Mouse (Mus musculus) brain, embryonic 14.5 days (tissue): ENCODE data around the gene Ap4b1.

Experiments used
- CTCF ChIP-seq: fragments of 200-500 bp; IDR thresholded peaks from 2 replicates; pipeline ENCODE4 v1.5.1; 2012; ENCODE audit warnings: inconsistent platforms, mild to moderate bottlenecking, moderate library complexity, borderline replicate concordance; ENCODE audit not compliant: insufficient read depth, insufficient read length; ENCODE audit errors: extremely low read depth
- POLR2A ChIP-seq: fragments of 200-500 bp; IDR thresholded peaks from 2 replicates; pipeline ENCODE4 v1.6.1; 2012; ENCODE audit warnings: mild to moderate bottlenecking, inconsistent platforms, borderline replicate concordance; ENCODE audit not compliant: poor library complexity, insufficient read depth, insufficient read length, severe bottlenecking; ENCODE audit errors: extremely low read depth

- TF ChIP-seq CTCF (no peak), POLR2A (no peak)
These were observed 21.8 kb downstream of the Ap4b1 start for GRCm38 (mm10) chr3:103831146-103831545.
